Mouse (Mus musculus) thymus, postnatal 25 days (tissue): ENCODE measurements at regions not wholly inside any gene's neighbourhood (a gene's known extent, or its start where the extent isn't known, plus 50 kb on each side); places are given as distances from the start of the nearest gene placed in this dataset.

Experiments used
- DNase-seq: peaks from one replicate; pipeline ENCODE4 v3.0.0; 2022

DNA sequence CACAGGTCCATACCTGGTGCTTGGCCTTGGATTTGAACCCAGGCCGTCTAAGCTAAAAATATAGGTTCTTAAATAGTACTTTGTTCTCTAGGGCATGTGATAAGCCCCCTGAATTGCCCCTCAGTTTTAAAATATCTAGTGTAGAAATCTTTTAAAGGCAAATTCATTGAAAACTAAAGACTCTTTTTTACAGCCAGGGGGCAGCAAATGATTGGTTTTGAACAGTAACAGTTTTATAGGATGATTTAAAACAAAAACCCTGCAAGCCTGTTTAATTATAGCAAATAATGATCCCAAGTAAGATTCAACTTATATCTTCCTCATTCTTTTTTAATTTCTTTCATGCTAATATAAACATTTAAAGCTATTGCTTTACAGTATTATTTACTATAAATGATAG, 58.9 kb upstream of the Fam92a start:
- DNase-seq = no peak
